Mouse (Mus musculus) lung, postnatal 36 days (tissue): ENCODE measurements around the gene Uqcc2.

ENCODE experiments used
- DNase-seq: peaks from one replicate; pipeline ENCODE4 v3.0.0; 2022; ENCODE audit warnings: mixed read lengths

Gene Uqcc2

GRCm38 (mm10) chr17:27074236-27074635, 59.5 kb downstream of the Uqcc2 start:
- DNase-seq, result no peak

DNA sequence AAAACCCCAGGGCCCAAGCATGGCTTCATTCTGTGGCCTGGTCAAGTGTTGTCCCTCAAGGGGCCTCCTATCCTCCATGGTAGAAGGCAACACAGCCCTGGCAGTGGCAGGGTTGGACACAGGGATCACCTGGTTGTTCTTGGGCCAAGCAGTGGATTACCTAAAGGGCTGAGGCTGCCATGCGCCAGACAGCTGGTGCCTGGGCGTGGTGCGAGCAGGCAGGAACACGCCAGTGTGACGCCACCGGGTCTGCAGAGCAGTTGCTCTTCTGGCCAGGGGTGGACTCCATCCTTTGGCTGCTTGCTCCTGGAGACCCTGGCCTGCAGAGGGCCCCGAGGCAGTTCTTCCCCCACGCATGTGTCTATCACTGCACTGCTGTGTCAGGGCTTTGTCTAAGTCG, 59.9 kb downstream of the Uqcc2 start:
- DNase-seq, result no peak

DNA sequence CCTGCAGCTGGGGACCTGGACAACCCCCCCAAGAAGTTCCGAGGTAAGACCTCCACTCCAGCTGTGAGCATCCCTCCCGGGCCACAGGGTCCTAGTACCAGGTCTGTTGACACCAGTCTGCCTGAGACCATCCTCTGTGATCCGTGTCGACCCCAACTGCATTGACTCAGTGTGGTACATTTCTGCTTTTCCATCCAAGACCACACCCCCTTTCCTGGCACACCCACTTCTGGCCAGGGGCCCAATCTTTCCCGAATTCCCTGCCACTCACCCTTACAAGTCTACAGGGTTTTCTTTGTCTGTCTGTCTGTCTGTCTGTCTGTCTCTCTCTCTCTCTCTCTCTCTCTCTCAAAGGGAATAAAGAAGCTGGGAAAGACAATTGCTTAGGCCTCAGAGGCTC, 60.6 kb downstream of the Uqcc2 start:
- no peak for DNase-seq
